Mouse (Mus musculus) hematopoietic multipotent progenitor cell, adult 10-12 weeks (in vitro differentiated cells): ENCODE results near the gene Gm7544. TPM values are rescaled to one million over a fixed set of nuclear protein-coding genes. Genes with fewer than 3 reads are reported as not detected.

Source experiments
- polyA plus RNA-seq: library from polyadenylated mRNA; stranded (reverse); fragments of >175 nt; gene quantifications from 2 replicates; pipeline ENCODE4 v1.2.3, GENCODE M21; 2012; ENCODE audit warnings: low replicate concordance

The Gm7544 gene
- not detected in 2 replicates for polyA plus RNA-seq

GRCm38 (mm10) chr1:82955913-82956312 lies at the start of gene Gm7544:
Gm7544 (minus strand) TSS chr1:82956013.

DNA sequence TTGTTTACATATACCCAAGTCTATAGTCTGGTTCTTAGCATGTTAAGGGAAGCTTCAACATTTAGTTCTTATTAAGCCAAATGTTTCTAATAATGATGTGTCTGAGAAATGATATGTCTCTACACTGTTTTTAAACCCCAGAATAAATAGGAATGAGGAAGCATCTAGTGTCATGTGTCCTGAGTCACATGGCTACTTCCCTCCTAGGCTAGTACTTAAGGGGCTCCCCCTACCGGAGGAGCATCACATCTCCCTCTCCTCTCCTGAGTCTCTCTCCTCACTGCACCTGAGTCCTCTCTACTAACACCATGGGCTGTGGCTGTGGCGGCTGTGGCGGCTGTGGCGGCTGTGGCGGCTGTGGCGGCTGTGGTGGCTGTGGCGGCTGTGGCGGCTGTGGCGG lies 44.5 kb upstream of the Gm7544 start, which contains the start of gene Gm47959:
Gene Gm47959 (plus strand): TSS at position 243 of the 400 bp plus-strand sequence.

GRCm38 (mm10) chr1:82959870-82960385 lies 4.1 kb upstream of the Gm7544 start, which contains the start of gene Gm47955:
Gm47955 (plus strand) TSS chr1:82960286.

DNA sequence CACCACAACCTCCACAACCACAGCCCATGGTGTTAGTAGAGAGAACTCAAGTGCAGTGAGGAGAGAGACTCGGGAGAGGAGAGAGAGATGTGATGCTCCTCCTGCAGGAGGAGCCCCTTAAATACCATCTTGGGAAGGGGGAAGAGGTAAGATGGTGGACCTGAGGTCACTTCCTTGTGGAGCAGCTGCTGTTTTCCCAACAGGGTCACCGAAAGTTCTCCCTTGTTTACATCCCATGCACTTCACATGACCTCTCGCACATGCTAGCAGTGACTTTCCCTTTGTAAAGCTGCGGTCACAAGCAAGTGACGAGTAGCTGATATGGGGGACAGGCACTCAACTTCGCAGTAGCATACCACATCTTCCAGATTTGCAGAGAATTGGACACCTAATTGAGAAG lies 12.5 kb downstream of the Gm7544 start, which contains the start of gene A030003K21Rik:
Gene A030003K21Rik (minus strand): TSS at position 94 of the 400 bp plus-strand sequence.

DNA sequence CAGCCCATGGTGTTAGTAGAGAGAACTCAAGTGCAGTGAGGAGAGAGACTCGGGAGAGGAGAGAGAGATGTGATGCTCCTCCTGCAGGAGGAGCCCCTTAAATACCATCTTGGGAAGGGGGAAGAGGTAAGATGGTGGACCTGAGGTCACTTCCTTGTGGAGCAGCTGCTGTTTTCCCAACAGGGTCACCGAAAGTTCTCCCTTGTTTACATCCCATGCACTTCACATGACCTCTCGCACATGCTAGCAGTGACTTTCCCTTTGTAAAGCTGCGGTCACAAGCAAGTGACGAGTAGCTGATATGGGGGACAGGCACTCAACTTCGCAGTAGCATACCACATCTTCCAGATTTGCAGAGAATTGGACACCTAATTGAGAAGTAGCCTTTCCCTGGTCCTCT lies 24.5 kb downstream of the Gm7544 start, which contains the start of gene Gm6217:
Gene Gm6217 (minus strand): TSS at position 74 of the 400 bp plus-strand sequence.

GRCm38 (mm10) chr1:82924650-82925049 lies 31.2 kb downstream of the Gm7544 start, which contains the start of gene A030014E15Rik:
A030014E15Rik (plus strand) TSS chr1:82924917.

DNA sequence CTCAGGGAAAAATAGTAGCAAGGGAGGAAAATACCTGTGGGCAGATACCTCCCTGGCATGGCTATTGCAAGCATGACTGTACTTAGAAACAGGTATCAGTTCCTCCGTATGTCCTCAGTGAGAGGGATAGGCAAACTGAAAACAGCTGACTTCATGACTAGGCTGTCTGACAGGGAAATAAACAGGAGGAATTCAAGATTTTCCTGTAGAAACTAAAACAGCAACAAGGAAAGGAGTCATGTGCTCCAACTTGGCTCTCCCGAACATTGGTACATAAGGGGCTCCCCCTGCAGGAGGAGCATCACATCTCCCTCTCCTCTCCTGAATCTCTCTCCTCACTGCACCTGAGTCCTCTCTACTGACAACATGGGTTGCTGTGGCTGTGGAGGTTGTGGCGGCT lies 42.8 kb downstream of the Gm7544 start, which contains the start of gene A030005L19Rik:
Gene A030005L19Rik (plus strand): TSS at position 301 of the 400 bp plus-strand sequence.

Other genes starting within 250 kb of the Gm7544 start
- 143 and 239 TPM in 2 replicates for gene Mff, start 231.1 kb downstream of the Gm7544 start, polyA plus RNA-seq
- not detected in 2 replicates for gene Tm4sf20, start 187.6 kb downstream of the Gm7544 start, polyA plus RNA-seq
- gene Gm47791, start 184.8 kb downstream of the Gm7544 start, polyA plus RNA-seq = not detected in 2 replicates
- 16.3 and 16.5 TPM in 2 replicates for gene Agfg1, start 116.5 kb downstream of the Gm7544 start, polyA plus RNA-seq
- 0.26 TPM in 1 of 2 replicates, not detected in the other for gene A030005L19Rik, start 42.7 kb downstream of the Gm7544 start, polyA plus RNA-seq
- gene A030014E15Rik, start 31.1 kb downstream of the Gm7544 start, polyA plus RNA-seq = not detected in 2 replicates
- gene Gm6217, start 24.6 kb downstream of the Gm7544 start, polyA plus RNA-seq = not detected in 2 replicates
- not detected in 2 replicates for gene A030003K21Rik, start 12.6 kb downstream of the Gm7544 start, polyA plus RNA-seq
- not detected in 2 replicates for gene Gm47955, start 4.3 kb upstream of the Gm7544 start, polyA plus RNA-seq
- gene Gm47959, start 44.5 kb upstream of the Gm7544 start, polyA plus RNA-seq = not detected in 2 replicates
- 0.11 TPM in 1 of 2 replicates, not detected in the other for gene Slc19a3, start 82.4 kb upstream of the Gm7544 start, polyA plus RNA-seq
- gene Krtap28-10, start 86.5 kb upstream of the Gm7544 start, polyA plus RNA-seq = not detected in 2 replicates
- not detected in 2 replicates for gene Gm47969, start 88.9 kb upstream of the Gm7544 start, polyA plus RNA-seq
- gene A030005K14Rik, start 103.4 kb upstream of the Gm7544 start, polyA plus RNA-seq = not detected in 2 replicates
- gene Krtap28-13, start 104.9 kb upstream of the Gm7544 start, polyA plus RNA-seq = not detected in 2 replicates
- not detected in 2 replicates for gene Ccl20, start 160.8 kb upstream of the Gm7544 start, polyA plus RNA-seq
- gene Daw1, start 203.7 kb upstream of the Gm7544 start, polyA plus RNA-seq = not detected in 2 replicates